ENCODE assay signal across 17 mouse cellular contexts in the genomic region with DNA sequence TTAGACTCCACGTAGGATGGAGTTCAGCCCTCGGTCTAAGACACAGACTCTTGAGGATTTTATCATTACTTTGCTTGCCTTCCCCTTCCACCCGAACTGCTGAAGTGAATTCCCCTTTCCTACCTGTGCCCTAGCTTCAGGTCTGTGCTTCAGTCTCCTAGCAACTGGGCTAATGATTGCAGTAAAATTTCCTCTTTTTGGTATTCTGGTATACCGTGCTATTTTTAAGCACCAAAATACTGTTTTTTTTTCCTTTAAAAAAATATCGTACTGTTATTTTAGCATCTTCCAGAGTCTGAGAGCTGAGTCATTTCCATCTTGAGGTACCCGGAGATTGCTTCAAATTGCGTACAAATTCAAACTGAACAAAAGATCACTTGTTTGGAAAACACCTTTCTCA. TPM values are rescaled to one million over a fixed set of nuclear protein-coding genes. Genes with fewer than 3 reads are reported as not detected.
DNase-seq lines count a peak whose midpoint lies in the region; ATAC-seq and TF ChIP-seq lines count a peak whose summit lies in the region.
"Had no signal": no experiment of that assay in that cellular context is flagged by ENCODE, and none has a peak within 500 bp of the region (broad histone marks: within the 10 kb centered on the region; RNA-seq: fewer than 3 reads in every experiment).

No protein-coding gene starts in this region.

- no peaks in the 10 kb centered on the region for H3K36me3 ChIP-seq in hindbrain, postnatal 0 days (ENCODE audit: insufficient read depth, low read length)
- H3K36me3 ChIP-seq in hindbrain, embryonic 12.5 days, result no peaks in the 10 kb centered on the region
- no peaks in the 10 kb centered on the region for H3K36me3 ChIP-seq in midbrain, embryonic 15.5 days (replicated peaks)
- H3K36me3 ChIP-seq in midbrain, embryonic 14.5 days (ENCODE audit: control insufficient read depth, insufficient read depth, low read length), result no peaks in the 10 kb centered on the region
- H3K36me3 ChIP-seq: embryonic facial prominence, embryonic 13.5 days; heart, embryonic 12.5 days had no signal

- no peak overlapping the region for H3K9ac ChIP-seq in hindbrain, postnatal 0 days (replicated peaks; ENCODE audit: low read length)
- H3K9ac ChIP-seq in hindbrain, embryonic 12.5 days, result no peak overlapping the region
- no peak overlapping the region for H3K9ac ChIP-seq in midbrain, embryonic 15.5 days
- no peak overlapping the region for H3K9ac ChIP-seq in midbrain, embryonic 14.5 days (replicated peaks; ENCODE audit: low read length)
- H3K9ac ChIP-seq: embryonic facial prominence, embryonic 13.5 days; heart, embryonic 12.5 days had no signal

- DNase-seq in hindbrain, postnatal 0 days (ENCODE audit: low spot score), result no peak
- no peak for DNase-seq in midbrain, embryonic 14.5 days
- DNase-seq in lung, adult 18-20 months, result no peak
- DNase-seq: adrenal gland, adult 2 months; adrenal gland, postnatal 25 days; cerebellum, adult 2 months; cerebellum, postnatal 14 days; gastrocnemius, adult 2 months; gastrocnemius, postnatal 25 days had no signal

- 0 out of 2 replicates have a peak overlapping the region, but pooled peaks have one; percentile 20 for H3K27ac ChIP-seq in hindbrain, postnatal 0 days
- no peak overlapping the region for H3K27ac ChIP-seq in hindbrain, embryonic 12.5 days
- H3K27ac ChIP-seq in midbrain, embryonic 15.5 days, result peak overlapping the region; percentile 1; the same call in 1 of the 2 replicates
- H3K27ac ChIP-seq in midbrain, embryonic 14.5 days (replicated peaks; ENCODE audit: low read depth, low read length), result no peak overlapping the region
- H3K27ac ChIP-seq: embryonic facial prominence, embryonic 13.5 days; gastrocnemius, adult 2 months had no signal

- no peaks in the 10 kb centered on the region for H3K4me1 ChIP-seq in hindbrain, postnatal 0 days (ENCODE audit: insufficient read depth, low read length)
- no peaks in the 10 kb centered on the region for H3K4me1 ChIP-seq in hindbrain, embryonic 12.5 days
- H3K4me1 ChIP-seq in midbrain, embryonic 15.5 days, result no peaks in the 10 kb centered on the region
- H3K4me1 ChIP-seq in midbrain, embryonic 14.5 days (ENCODE audit: control insufficient read depth, insufficient read depth, low read length), result no peaks in the 10 kb centered on the region

- H3K4me3 ChIP-seq in hindbrain, postnatal 0 days (ENCODE audit: low read length), result no peak overlapping the region
- no peak overlapping the region for H3K4me3 ChIP-seq in hindbrain, embryonic 12.5 days
- H3K4me3 ChIP-seq in midbrain, embryonic 15.5 days, result no peak overlapping the region
- no peak overlapping the region for H3K4me3 ChIP-seq in midbrain, embryonic 14.5 days (replicated peaks; ENCODE audit: low read depth, low read length)
- H3K4me3 ChIP-seq: embryonic facial prominence, embryonic 13.5 days; gastrocnemius, adult 2 months; heart, embryonic 12.5 days had no signal

- no peak for TF ChIP-seq CTCF in hindbrain, postnatal 0 days (IDR thresholded peaks at IDR 0.05; ENCODE audit: low read depth)

- no peaks in the 10 kb centered on the region for H3K9me3 ChIP-seq in hindbrain, postnatal 0 days (ENCODE audit: low read length)
- H3K9me3 ChIP-seq in hindbrain, embryonic 12.5 days (replicated peaks), result no peaks in the 10 kb centered on the region
- no peaks in the 10 kb centered on the region for H3K9me3 ChIP-seq in midbrain, embryonic 15.5 days
- no peaks in the 10 kb centered on the region for H3K9me3 ChIP-seq in midbrain, embryonic 14.5 days (ENCODE audit: control insufficient read depth, low read length)
- H3K9me3 ChIP-seq: embryonic facial prominence, embryonic 13.5 days; heart, embryonic 12.5 days had no signal

- ATAC-seq in hindbrain, postnatal 0 days, result no peak
- no peak for ATAC-seq in hindbrain, embryonic 12.5 days (ENCODE audit: low FRiP score)
- no peak for ATAC-seq in midbrain, embryonic 15.5 days (replicated peaks)
- ATAC-seq in midbrain, embryonic 14.5 days (ENCODE audit: low FRiP score, low TSS enrichment), result no peak
- ATAC-seq in common myeloid progenitor, adult 5-6 weeks (replicated peaks; ENCODE audit: low read depth, poor library complexity, severe bottlenecking), result peak; percentile 50; the same call in 1 of the 2 replicates
- ATAC-seq: hindbrain, embryonic 16.5 days had no signal

- no peaks in the 10 kb centered on the region for H3K27me3 ChIP-seq in hindbrain, postnatal 0 days (ENCODE audit: insufficient read depth, low read length)
- H3K27me3 ChIP-seq in hindbrain, embryonic 12.5 days, result no peaks in the 10 kb centered on the region
- H3K27me3 ChIP-seq in midbrain, embryonic 15.5 days (replicated peaks), result no peaks in the 10 kb centered on the region
- H3K27me3 ChIP-seq in midbrain, embryonic 14.5 days (ENCODE audit: control insufficient read depth, insufficient read depth, low read length), result no peaks in the 10 kb centered on the region
- H3K27me3 ChIP-seq: embryonic facial prominence, embryonic 13.5 days had no signal

- H3K4me2 ChIP-seq in hindbrain, postnatal 0 days (ENCODE audit: low read depth, low read length), result no peak overlapping the region
- no peak overlapping the region for H3K4me2 ChIP-seq in hindbrain, embryonic 12.5 days (replicated peaks)
- H3K4me2 ChIP-seq in midbrain, embryonic 15.5 days, result no peak overlapping the region
- H3K4me2 ChIP-seq in midbrain, embryonic 14.5 days (ENCODE audit: low read length), result no peak overlapping the region
- H3K4me2 ChIP-seq: embryonic facial prominence, embryonic 13.5 days; heart, embryonic 12.5 days had no signal

- 63% methylated on average over 7 of the region's 7 CpGs for WGBS in hindbrain, postnatal 0 days
- 81% methylated on average over 7 of the region's 7 CpGs for WGBS in hindbrain, embryonic 12.5 days
- 80% methylated on average over 7 of the region's 7 CpGs for WGBS in midbrain, embryonic 15.5 days
- 80% methylated on average over 7 of the region's 7 CpGs for WGBS in midbrain, embryonic 14.5 days

RNA-seq across cellular contexts. Expression of a gene that starts 27.4 kb away (rescaled TPM):
- total RNA-seq in hindbrain, postnatal 0 days (2014; rRNA removed), result 0.32 and 0.89 TPM in 2 replicates
- 1.1 TPM in 2 replicates for polyA plus RNA-seq in hindbrain, postnatal 0 days (2015; fragmentation: Nextera tagmentation; extraction: Ambion mirVana)
- 1.0 and 1.2 TPM in 2 replicates for polyA plus RNA-seq in hindbrain, embryonic 12.5 days (2016; fragmentation: Nextera tagmentation; extraction: Ambion mirVana)
- polyA plus RNA-seq in midbrain, embryonic 15.5 days (2015; fragmentation: Nextera tagmentation; extraction: Ambion mirVana), result 3.5 and 3.8 TPM in 2 replicates
- polyA plus RNA-seq in midbrain, embryonic 14.5 days (2014; fragmentation: Nextera tagmentation; extraction: Ambion mirVana), result 2.0 and 3.0 TPM in 2 replicates
- 5.1 and 5.7 TPM in 2 replicates for total RNA-seq in common myeloid progenitor, adult 5-6 weeks (2017)
- total RNA-seq: adrenal gland, adult 2 months; heart, adult 8-10 months; heart, postnatal 25 days had no signal

Comparison
In these comparisons a context has a peak if more than half of its experiments do, and no peak if none do; other contexts are left out.
1. H3K27ac ChIP-seq: peak in hindbrain, postnatal 0 days (single experiment) and midbrain, embryonic 15.5 days (single experiment); none in hindbrain, embryonic 12.5 days (single experiment) and midbrain, embryonic 14.5 days (single experiment).